Mouse (Mus musculus) intestine, embryonic 14.5 days (tissue): ENCODE measurements at regions not wholly inside any gene's neighbourhood (a gene's known extent, or its start where the extent isn't known, plus 50 kb on each side); places are given as distances from the start of the nearest gene placed in this dataset.

Experiments
- ATAC-seq: fragments of 200-750 bp; cut with Nextera tagmentation; replicated peaks from 2 replicates; pipeline ENCODE4 v1.8.0; 2017; ENCODE audit warnings: low read depth, moderate number of reproducible peaks, moderate TSS enrichment, moderate library complexity; ENCODE audit not compliant: low FRiP score, low TSS enrichment
- DNase-seq: peaks from one replicate; pipeline ENCODE4 v3.0.0-alpha.2; 2018; ENCODE audit warnings: low spot score
- H3K27ac ChIP-seq: fragments of 300-500 bp; sonication (generic); 2 replicates; pipeline ENCODE4 v1.5.1; 2014; ENCODE audit warnings: low read depth, mild to moderate bottlenecking, control low read depth
- H3K27me3 ChIP-seq: fragments of 300-500 bp; sonication (generic); replicated peaks from 2 replicates; pipeline ENCODE4 v1.6.1; 2014; ENCODE audit warnings: low read length, control low read depth; ENCODE audit not compliant: control insufficient read depth, insufficient read depth
- H3K36me3 ChIP-seq: fragments of 300-500 bp; sonication (generic); 2 replicates; pipeline ENCODE4 v1.6.1; 2014; ENCODE audit warnings: low read length, control low read depth; ENCODE audit not compliant: control insufficient read depth, insufficient read depth
- H3K4me1 ChIP-seq: fragments of 300-500 bp; sonication (generic); replicated peaks from 2 replicates; pipeline ENCODE4 v1.6.1; 2014; ENCODE audit warnings: low read length, control low read depth, mixed read lengths; ENCODE audit not compliant: control insufficient read depth, insufficient read depth
- H3K4me2 ChIP-seq: fragments of 300-500 bp; sonication (generic); 2 replicates; pipeline ENCODE4 v1.6.1; 2014; ENCODE audit warnings: low read length
- H3K4me3 ChIP-seq: fragments of 300-500 bp; sonication (generic); 2 replicates; pipeline ENCODE4 v1.5.1; 2014; ENCODE audit warnings: low read depth, low read length, control low read depth, mixed read lengths
- H3K9ac ChIP-seq: fragments of 300-500 bp; sonication (generic); 2 replicates; pipeline ENCODE4 v1.6.1; 2014; ENCODE audit warnings: mild to moderate bottlenecking, low read length
- H3K9me3 ChIP-seq: fragments of 300-500 bp; sonication (generic); 2 replicates; pipeline ENCODE4 v1.6.1; 2016; ENCODE audit warnings: low read length, control low read depth; ENCODE audit not compliant: control insufficient read depth
- WGBS: fragments of 180-500 bp; shearing (Covaris S2); extraction: QIAGEN DNeasy Blood & Tissue Kit; methylation state at CpG from one replicate; pipeline ENCODE4 v1.1.7; 2014; 5-methylcytosine and 5-hydroxymethylcytosine counted together

GRCm38 (mm10) chr15:13240931-13241330 is 67.5 kb upstream of the Cdh6 start:
- no peak overlapping the region for H3K4me2 ChIP-seq

DNA sequence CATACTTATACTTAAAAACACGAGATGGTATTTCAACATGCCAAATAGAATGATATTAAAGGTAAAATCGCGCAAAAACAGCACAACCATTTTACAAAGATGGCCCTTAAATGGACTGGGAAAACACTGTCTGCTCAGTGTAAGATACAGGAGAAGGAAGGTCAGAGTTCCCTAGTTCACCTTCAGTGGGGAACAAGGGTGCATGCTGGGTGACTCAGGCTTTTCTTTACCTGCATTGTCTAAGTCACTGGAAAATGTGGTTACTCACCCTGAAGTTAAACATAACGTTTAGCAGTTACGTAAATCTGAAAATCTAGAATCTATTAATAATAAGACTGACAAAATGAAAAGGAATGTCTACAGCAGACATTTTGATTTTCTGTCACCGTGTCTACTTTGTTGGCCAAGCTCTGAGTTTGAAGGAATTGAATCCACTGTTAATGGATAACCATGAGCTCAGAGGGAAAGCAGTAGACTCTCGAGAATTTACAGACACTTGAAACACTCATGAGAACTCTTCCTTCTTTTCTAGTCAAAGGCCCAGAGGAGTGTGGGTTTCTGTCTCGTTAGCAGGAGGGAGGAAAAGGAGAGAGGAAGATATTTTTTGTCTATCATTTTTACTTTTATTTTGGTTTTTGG is 63.5 kb upstream of the Cdh6 start:
- H3K4me2 ChIP-seq = no peak overlapping the region
- no peaks in the 10 kb centered on the region for H3K9me3 ChIP-seq
- ATAC-seq (no peak), DNase-seq (no peak)
- H3K27me3 ChIP-seq = no peaks in the 10 kb centered on the region
- H3K4me3 ChIP-seq = no peak overlapping the region
- no peak overlapping the region for H3K9ac ChIP-seq
- WGBS = 70% methylated on average over 8 of the region's 8 CpGs
- H3K36me3 ChIP-seq = no peaks in the 10 kb centered on the region
- H3K4me1 ChIP-seq = no peaks in the 10 kb centered on the region
- H3K27ac ChIP-seq = no peak overlapping the region

More at GRCm38 (mm10) chr15:13240931-13241330, 67.5 kb upstream of the Cdh6 start:
- DNase-seq = no peak
- Histone ChIP-seq H3K36me3 (no peaks in the 10 kb centered on the region), H3K4me1 (no peaks in the 10 kb centered on the region), H3K9me3 (no peaks in the 10 kb centered on the region), H3K9ac (no peak overlapping the region), H3K4me3 (no peak overlapping the region), H3K27me3 (no peaks in the 10 kb centered on the region), H3K27ac (no peak overlapping the region)
- 64% methylated on average over 7 of the region's 7 CpGs for WGBS
- no peak for ATAC-seq

- no peak for ATAC-seq
- Histone ChIP-seq H3K36me3 (no peaks in the 10 kb centered on the region), H3K4me3 (no peak overlapping the region), H3K4me2 (no peak overlapping the region), H3K9ac (no peak overlapping the region), H3K27me3 (no peaks in the 10 kb centered on the region), H3K4me1 (no peaks in the 10 kb centered on the region), H3K9me3 (no peaks in the 10 kb centered on the region), H3K27ac (no peak overlapping the region)
- WGBS = 87% methylated on average over 5 of the region's 5 CpGs
- no peak for DNase-seq
These were observed 59.2 kb upstream of the Cdh6 start for GRCm38 (mm10) chr15:13232567-13233259.

DNA sequence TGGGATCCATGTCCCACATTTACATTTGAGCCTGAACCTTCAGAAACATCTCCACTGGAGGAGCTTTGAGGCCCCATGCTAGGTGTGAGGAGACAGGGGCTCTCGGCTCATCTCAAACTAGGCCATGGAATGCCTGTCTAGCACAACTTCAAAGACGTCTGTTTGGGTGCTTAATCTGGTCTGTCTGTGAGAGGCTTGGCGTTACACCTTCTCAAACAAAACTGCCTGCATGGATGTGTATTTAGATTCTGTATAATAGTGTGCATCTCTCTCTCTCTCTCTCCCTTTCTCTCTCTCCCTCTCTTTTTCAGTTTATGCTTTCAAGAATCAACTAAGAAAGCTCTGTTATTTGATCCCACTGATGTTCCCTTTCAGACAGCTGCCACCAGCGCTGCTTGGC is 58.1 kb upstream of the Cdh6 start:
- Histone ChIP-seq H3K4me2 (no peak overlapping the region), H3K9ac (no peak overlapping the region), H3K27ac (no peak overlapping the region), H3K27me3 (no peaks in the 10 kb centered on the region), H3K36me3 (no peaks in the 10 kb centered on the region), H3K4me1 (no peaks in the 10 kb centered on the region), H3K4me3 (no peak overlapping the region), H3K9me3 (no peaks in the 10 kb centered on the region)
- no peak for DNase-seq
- 18% methylated on average over 4 of the region's 4 CpGs for WGBS
- no peak for ATAC-seq

DNA sequence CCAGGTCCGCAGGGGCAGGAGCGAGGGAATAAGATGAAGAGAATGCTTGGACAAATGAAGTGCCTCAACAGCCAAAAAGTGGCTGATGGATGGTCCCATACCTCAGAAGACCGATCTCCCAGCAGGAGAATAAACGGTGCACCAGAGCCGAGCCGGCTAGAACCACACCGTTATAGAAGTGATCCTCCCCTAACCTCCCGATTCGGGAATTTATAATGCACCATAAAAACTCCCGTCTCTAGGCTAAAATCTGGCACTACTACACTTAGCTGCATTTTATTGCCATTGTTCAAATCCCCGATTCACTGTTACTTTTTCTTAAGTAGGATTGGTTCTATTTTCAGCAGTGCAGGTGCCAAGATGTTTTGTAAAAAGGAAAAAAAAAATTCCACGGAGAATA is 54.6 kb upstream of the Cdh6 start:
- Histone ChIP-seq H3K9me3 (no peaks in the 10 kb centered on the region), H3K4me2 (no peak overlapping the region), H3K27me3 (no peaks in the 10 kb centered on the region), H3K4me1 (no peaks in the 10 kb centered on the region), H3K9ac (no peak overlapping the region), H3K27ac (no peak overlapping the region), H3K36me3 (no peaks in the 10 kb centered on the region), H3K4me3 (no peak overlapping the region)
- DNase-seq (no peak), ATAC-seq (no peak)
- 85% methylated on average over 12 of the region's 12 CpGs for WGBS
